Mouse (Mus musculus): ENCODE results near the gene Sardh.

Sardh gene

GRCm38 (mm10) chr2:27226572-27226971, 21.6 kb downstream of the Sardh start:
- no peak for DNase-seq (ENCODE audit: extremely low spot score)

- DNase-seq (ENCODE audit: extremely low spot score): no peak
These were observed 25.1 kb downstream of the Sardh start for GRCm38 (mm10) chr2:27223012-27223421.

GRCm38 (mm10) chr2:27218569-27218968, 29.6 kb downstream of the Sardh start:
- no peak for DNase-seq (ENCODE audit: extremely low spot score)

- DNase-seq (ENCODE audit: extremely low spot score): no peak
These were observed 30.0 kb downstream of the Sardh start for GRCm38 (mm10) chr2:27218121-27218544.

- DNase-seq (ENCODE audit: extremely low spot score): no peak
These were observed 32.6 kb downstream of the Sardh start for GRCm38 (mm10) chr2:27215537-27215936.

GRCm38 (mm10) chr2:27211966-27212893, 35.9 kb downstream of the Sardh start:
- DNase-seq (ENCODE audit: extremely low spot score): no peak

GRCm38 (mm10) chr2:27210676-27211210, 37.4 kb downstream of the Sardh start:
- no peak for DNase-seq (ENCODE audit: extremely low spot score)

GRCm38 (mm10) chr2:27210255-27210654, 37.9 kb downstream of the Sardh start:
- DNase-seq (ENCODE audit: extremely low spot score): peak; percentile 45

GRCm38 (mm10) chr2:27209816-27210215, 38.3 kb downstream of the Sardh start:
- peak; percentile 21 for DNase-seq (ENCODE audit: extremely low spot score)

GRCm38 (mm10) chr2:27209370-27209769, 38.8 kb downstream of the Sardh start:
- no peak for DNase-seq (ENCODE audit: extremely low spot score)

GRCm38 (mm10) chr2:27207126-27207525, 41.0 kb downstream of the Sardh start:
- DNase-seq (ENCODE audit: extremely low spot score): no peak

GRCm38 (mm10) chr2:27206128-27206797, 41.9 kb downstream of the Sardh start:
- DNase-seq (ENCODE audit: extremely low spot score): no peak

- no peak for DNase-seq (ENCODE audit: extremely low spot score)
These were observed 42.5 kb downstream of the Sardh start for GRCm38 (mm10) chr2:27205666-27206065.

GRCm38 (mm10) chr2:27200586-27200985, 47.6 kb downstream of the Sardh start:
- DNase-seq (ENCODE audit: extremely low spot score): no peak

- no peak for DNase-seq (ENCODE audit: extremely low spot score)
These were observed 49.4 kb downstream of the Sardh start for GRCm38 (mm10) chr2:27198551-27199246.

- no peak for DNase-seq (ENCODE audit: extremely low spot score)
These were observed 58.1 kb downstream of the Sardh start for GRCm38 (mm10) chr2:27189994-27190393.

- DNase-seq (ENCODE audit: extremely low spot score): no peak
These were observed 60.6 kb downstream of the Sardh start for GRCm38 (mm10) chr2:27187531-27187930.

GRCm38 (mm10) chr2:27183734-27184133, 64.4 kb downstream of the Sardh start:
- DNase-seq (ENCODE audit: extremely low spot score): peak; percentile 40

GRCm38 (mm10) chr2:27181907-27182306, 66.2 kb downstream of the Sardh start:
- no peak for DNase-seq (ENCODE audit: extremely low spot score)

GRCm38 (mm10) chr2:27179101-27179500, 69.0 kb downstream of the Sardh start:
- DNase-seq (ENCODE audit: extremely low spot score): no peak

- no peak for DNase-seq (ENCODE audit: extremely low spot score)
These were observed 72.4 kb downstream of the Sardh start for GRCm38 (mm10) chr2:27175696-27176267.

GRCm38 (mm10) chr2:27174242-27174641, 73.9 kb downstream of the Sardh start:
- no peak for DNase-seq (ENCODE audit: extremely low spot score)
